Mouse (Mus musculus) ES-Bruce4 (cell line): ENCODE data around the gene Dnaaf3. TPM values are rescaled to one million over a fixed set of nuclear protein-coding genes. Genes with fewer than 3 reads are reported as not detected.
A peak's percentile ranks its signal among the peaks of the same experiment; 100 is the strongest.

Source experiments
- H3K27ac ChIP-seq: 2 replicates; pipeline ENCODE4 v1.5.1; 2012; ENCODE audit warnings: low read length, inconsistent platforms; ENCODE audit not compliant: insufficient read depth
- H3K27me3 ChIP-seq: 2 replicates; pipeline ENCODE4 v1.6.1; 2012; ENCODE audit warnings: mild to moderate bottlenecking, low read length, inconsistent platforms; ENCODE audit not compliant: control insufficient read depth, poor library complexity, insufficient read depth, severe bottlenecking
- H3K36me3 ChIP-seq: 2 replicates; pipeline ENCODE4 v1.6.1; 2012; ENCODE audit warnings: inconsistent platforms, mild to moderate bottlenecking, low read length, moderate library complexity; ENCODE audit not compliant: control insufficient read depth, poor library complexity, insufficient read depth, severe bottlenecking
- H3K4me1 ChIP-seq: one replicate; pipeline ENCODE4 v1.8.1; 2011; ENCODE audit warnings: low read length; ENCODE audit not compliant: control insufficient read depth, insufficient read depth
- H3K4me3 ChIP-seq: 2 replicates; pipeline ENCODE4 v1.5.1; 2011; ENCODE audit warnings: low read depth, mild to moderate bottlenecking, low read length
- H3K9ac ChIP-seq: 2 replicates; pipeline ENCODE4 v1.6.1; 2012; ENCODE audit warnings: low read depth, mild to moderate bottlenecking, inconsistent platforms; ENCODE audit not compliant: poor library complexity, severe bottlenecking
- H3K9me3 ChIP-seq: replicated peaks from 2 replicates; pipeline ENCODE4 v1.6.1; 2012; ENCODE audit warnings: mild to moderate bottlenecking, low read length, inconsistent platforms; ENCODE audit not compliant: control insufficient read depth, poor library complexity, insufficient read depth, severe bottlenecking
- CTCF ChIP-seq: IDR thresholded peaks from one replicate; pipeline ENCODE4 v1.8.1; 2011; ENCODE audit warnings: low read depth, low read length
- EP300 ChIP-seq: IDR thresholded peaks from 2 replicates; pipeline ENCODE4 v1.6.1; 2011; ENCODE audit warnings: low read depth, low read length; ENCODE audit not compliant: insufficient read depth
- POLR2A ChIP-seq: IDR thresholded peaks from one replicate; pipeline ENCODE4 v1.8.1; 2011; ENCODE audit warnings: low read length; ENCODE audit not compliant: insufficient read depth
- polyA plus RNA-seq: library from polyadenylated mRNA; stranded (reverse); fragments of >200 nt; gene quantifications from 2 replicates; pipeline ENCODE4 v1.2.4, GENCODE M21; 2011; ENCODE audit warnings: low read depth; ENCODE audit not compliant: missing spikeins, insufficient read depth, insufficient read length

Gene Dnaaf3
- polyA plus RNA-seq, 1 experiment: 9.2 TPM

DNA sequence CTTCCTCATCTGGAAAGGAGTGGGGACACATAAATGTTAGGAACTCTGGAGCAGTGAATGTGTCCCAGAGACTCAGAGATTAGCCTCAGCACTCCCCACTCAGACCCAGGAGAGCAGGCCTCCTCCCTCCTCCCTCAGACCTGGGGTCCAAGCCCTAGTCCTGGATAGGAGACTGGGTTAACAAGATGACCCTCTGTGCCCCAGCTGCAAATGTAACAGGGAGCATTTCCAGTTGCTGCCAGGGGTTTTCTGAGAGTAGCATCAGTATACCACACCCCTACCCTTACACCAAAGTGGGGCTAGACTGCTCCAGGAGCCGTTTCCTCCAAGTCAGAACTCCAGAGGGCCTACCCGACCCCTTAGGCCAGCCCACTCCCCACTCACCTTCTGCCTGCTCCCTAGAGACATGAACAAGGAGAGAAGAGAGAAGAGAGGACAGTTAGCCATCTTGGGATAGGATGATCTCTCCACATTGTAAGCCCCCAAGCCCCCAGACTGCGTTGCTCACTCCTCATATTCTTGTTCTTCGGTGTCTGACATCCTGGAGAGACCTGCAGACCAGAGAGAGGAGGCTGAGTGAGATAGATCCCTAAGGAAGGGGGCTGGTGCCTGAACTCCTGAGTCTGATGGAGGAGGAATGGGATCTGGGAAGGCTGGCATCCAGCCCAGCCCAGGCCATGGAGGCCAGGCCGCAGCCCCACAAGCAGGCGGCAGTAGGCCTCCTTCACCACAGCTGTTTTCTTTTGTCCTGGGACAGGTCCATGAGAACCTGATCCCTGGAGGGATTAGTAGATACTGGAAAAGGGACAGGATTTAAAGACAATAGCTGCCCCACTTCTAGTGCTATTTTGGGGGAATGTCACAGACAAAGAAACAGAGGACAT lies 18.2 kb downstream of the Dnaaf3 start:
- H3K4me3 ChIP-seq: no peak overlapping the region
- no peaks in the 10 kb centered on the region for H3K9me3 ChIP-seq
- 0 out of 2 replicates have a peak overlapping the region, but pooled peaks have one; percentile 15 for H3K9ac ChIP-seq
- no peak for TF ChIP-seq CTCF
- TF ChIP-seq POLR2A: no peak
- no peak for TF ChIP-seq EP300
- H3K36me3 ChIP-seq: no peaks in the 10 kb centered on the region
- peaks cover 2% of the 10 kb centered on the region for H3K4me1 ChIP-seq
- H3K27me3 ChIP-seq: no peaks in the 10 kb centered on the region
- no peak overlapping the region for H3K27ac ChIP-seq

- Histone ChIP-seq H3K4me1 (peaks cover 2% of the 10 kb centered on the region), H3K27me3 (no peaks in the 10 kb centered on the region), H3K9me3 (no peaks in the 10 kb centered on the region), H3K4me3 (no peak overlapping the region), H3K27ac (no peak overlapping the region), H3K9ac (no peak overlapping the region), H3K36me3 (no peaks in the 10 kb centered on the region)
- TF ChIP-seq CTCF: peak; percentile 87
- no peak for TF ChIP-seq POLR2A
Measured at GRCm38 (mm10) chr7:4513236-4513635, 19.0 kb downstream of the Dnaaf3 start.

DNA sequence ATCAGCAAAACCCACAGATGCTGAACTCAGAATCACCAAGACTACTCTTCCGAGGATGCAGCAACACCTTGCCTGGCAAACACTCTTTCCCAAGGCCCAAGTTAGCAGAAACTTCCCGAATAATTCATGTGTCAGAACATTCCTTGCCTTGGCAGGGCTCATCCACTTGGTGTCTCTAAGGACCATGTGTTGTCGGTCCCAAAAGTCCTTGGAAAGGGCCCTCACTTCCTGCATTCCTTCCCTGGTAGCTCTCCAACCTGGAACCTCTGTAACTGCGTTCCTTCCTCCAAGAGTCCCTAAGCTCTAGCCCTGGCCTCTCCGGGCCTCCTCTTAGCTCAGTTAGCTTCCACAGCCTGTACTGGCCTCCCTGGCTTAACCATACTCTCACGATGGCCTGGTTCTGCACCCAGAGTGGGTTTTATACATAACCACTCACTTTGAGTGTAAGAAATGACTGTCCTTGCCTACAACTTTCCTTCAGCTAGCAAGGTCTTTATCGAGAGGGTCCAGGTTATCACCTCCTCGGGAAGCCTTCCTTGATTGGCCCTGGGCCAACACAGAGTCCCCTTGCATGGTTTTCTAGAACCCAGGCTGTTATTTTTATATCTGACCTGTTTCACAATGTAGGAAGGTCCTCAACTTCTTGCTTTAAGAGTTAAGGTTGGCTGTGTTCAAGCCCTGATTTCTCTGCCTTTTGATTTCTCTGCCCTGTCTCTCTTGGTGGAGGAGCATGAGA lies 20.6 kb downstream of the Dnaaf3 start:
- TF ChIP-seq EP300 (no peak), CTCF (no peak), POLR2A (no peak)
- no peaks in the 10 kb centered on the region for H3K27me3 ChIP-seq
- H3K36me3 ChIP-seq: no peaks in the 10 kb centered on the region

DNA sequence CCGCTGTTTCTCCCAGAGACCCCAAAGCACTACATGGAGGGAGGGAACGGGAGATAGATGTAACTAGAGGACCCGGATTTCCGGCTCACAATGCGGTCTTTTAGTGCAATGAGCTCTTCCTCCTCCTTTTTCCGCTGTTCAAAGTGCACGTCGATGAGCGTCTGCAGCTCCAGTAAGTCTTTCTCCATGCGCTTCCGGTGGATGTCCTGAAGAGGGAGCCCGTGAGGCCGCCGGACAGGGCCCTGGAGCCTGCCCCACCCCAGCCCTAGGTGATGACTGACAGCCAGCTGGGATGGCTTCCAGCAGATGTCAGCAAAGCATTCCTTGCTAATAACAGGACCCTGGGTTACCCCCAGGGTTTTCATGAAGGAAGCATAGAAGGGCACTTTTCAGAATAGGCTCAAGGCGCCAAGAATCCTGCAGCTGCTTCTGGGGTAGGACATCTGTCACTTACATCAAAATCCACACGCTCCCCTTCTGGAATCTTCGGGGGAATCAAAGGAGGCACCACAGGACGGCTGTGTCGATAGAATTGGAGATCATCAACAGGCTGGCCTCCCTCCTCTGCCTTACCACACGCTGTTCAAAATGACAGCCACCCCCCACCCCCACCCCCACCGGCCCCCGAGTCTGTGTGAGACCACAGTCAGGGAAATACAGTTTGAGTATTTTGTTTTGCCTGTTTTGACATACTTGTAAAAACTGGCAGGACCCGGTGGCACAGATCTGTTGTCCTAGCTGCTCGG lies 22.2 kb downstream of the Dnaaf3 start:
- TF ChIP-seq EP300 (0 out of 2 replicates have a peak, but pooled peaks have one; percentile 13), CTCF (peak; percentile 84), POLR2A (no peak)
- Histone ChIP-seq H3K4me3 (peak overlapping the region; percentile 42), H3K9me3 (no peaks in the 10 kb centered on the region), H3K27ac (no peak overlapping the region), H3K9ac (0 out of 2 replicates have a peak overlapping the region, but pooled peaks have one; percentile 15), H3K36me3 (no peaks in the 10 kb centered on the region), H3K27me3 (no peaks in the 10 kb centered on the region), H3K4me1 (no peaks in the 10 kb centered on the region)

More for the DNA sequence above, 20.6 kb downstream of the Dnaaf3 start:
- H3K9ac ChIP-seq: no peak overlapping the region
- peaks cover 2% of the 10 kb centered on the region for H3K4me1 ChIP-seq
- H3K9me3 ChIP-seq: no peaks in the 10 kb centered on the region
- H3K4me3 ChIP-seq: no peak overlapping the region
- H3K27ac ChIP-seq: no peak overlapping the region

GRCm38 (mm10) chr7:4508739-4509116 lies 23.5 kb downstream of the Dnaaf3 start:
- Histone ChIP-seq H3K9ac (no peak overlapping the region), H3K36me3 (no peaks in the 10 kb centered on the region), H3K9me3 (no peaks in the 10 kb centered on the region), H3K27me3 (no peaks in the 10 kb centered on the region), H3K27ac (no peak overlapping the region), H3K4me3 (no peak overlapping the region), H3K4me1 (no peaks in the 10 kb centered on the region)
- TF ChIP-seq POLR2A (no peak), CTCF (no peak), EP300 (no peak)
